In genomic region chr4:132127091-132127490, GRCm38 (mm10) we compare ENCODE assay signal across 27 mouse cellular contexts. TPM values are rescaled to one million over a fixed set of nuclear protein-coding genes. Genes with fewer than 3 reads are reported as not detected.
DNase-seq lines count a peak whose midpoint lies in the region; ATAC-seq and TF ChIP-seq lines count a peak whose summit lies in the region.
"Had no signal": no experiment of that assay in that cellular context is flagged by ENCODE, and none has a peak within 500 bp of the region (broad histone marks: within the 10 kb centered on the region; RNA-seq: fewer than 3 reads in every experiment).

No protein-coding gene starts in this region.

- DNase-seq in heart, adult 2 months, result no peak
- DNase-seq in kidney, postnatal 10 days, result peak; percentile 53
- DNase-seq in gastrocnemius, adult 18-20 months (ENCODE audit: low spot score), result no peak
- DNase-seq in lung, adult 18-20 months, result no peak
- DNase-seq in cerebellum, adult 11 months, result no peak
- DNase-seq: adrenal gland, adult 8-10 months; cerebellum, adult 18-20 months; gastrocnemius, postnatal 36 days; heart, postnatal 14 days; liver; thymus, adult 18-20 months; thymus, postnatal 36 days had no signal

- H3K27me3 ChIP-seq in heart, embryonic 15.5 days, result no peaks in the 10 kb centered on the region
- no peaks in the 10 kb centered on the region for H3K27me3 ChIP-seq in heart, adult 2 months (ENCODE audit: control insufficient read depth, insufficient read depth, low read length)
- H3K27me3 ChIP-seq in megakaryocyte, embryonic 14.5 days (replicated peaks), result peaks cover 65% of the 10 kb centered on the region
- H3K27me3 ChIP-seq: embryonic facial prominence, embryonic 15.5 days; hindbrain, embryonic 13.5 days; liver, embryonic 15.5 days; midbrain, embryonic 12.5 days; neural tube, embryonic 15.5 days; stomach, embryonic 15.5 days had no signal

- H3K4me1 ChIP-seq in heart, embryonic 15.5 days (replicated peaks), result peaks cover 38% of the 10 kb centered on the region
- peaks cover 2% of the 10 kb centered on the region; the same call in 1 of the 2 replicates for H3K4me1 ChIP-seq in heart, adult 2 months (ENCODE audit: control insufficient read depth, insufficient read depth, low read length)
- peaks cover 14% of the 10 kb centered on the region for H3K4me1 ChIP-seq in megakaryocyte, embryonic 14.5 days
- H3K4me1 ChIP-seq: embryonic facial prominence, embryonic 15.5 days; limb, embryonic 10.5 days; liver, embryonic 15.5 days; stomach, embryonic 15.5 days had no signal

- no peak for TF ChIP-seq CTCF in heart, adult 2 months (IDR thresholded peaks at IDR 0.05)

- intact Hi-C loops in heart, adult 2 months (cut with DNase I), result no loop called here

- WGBS in heart, embryonic 15.5 days, result 70% methylated on average over 8 of the region's 8 CpGs
- WGBS in heart, adult 2 months, result 75% methylated on average over 8 of the region's 8 CpGs

- no peak for TF ChIP-seq POLR2A in heart, adult 2 months (IDR thresholded peaks at IDR 0.05; ENCODE audit: insufficient read depth, low read depth, low read length)

- TF ChIP-seq EP300 in heart, adult 2 months (IDR thresholded peaks at IDR 0.05; ENCODE audit: insufficient read depth, low read depth, low read length), result no peak

- no peak overlapping the region for H3K4me2 ChIP-seq in heart, embryonic 15.5 days
- H3K4me2 ChIP-seq: embryonic facial prominence, embryonic 15.5 days; hindbrain, embryonic 13.5 days; liver, embryonic 15.5 days; midbrain, embryonic 12.5 days; neural tube, embryonic 15.5 days; stomach, embryonic 15.5 days had no signal

- H3K9ac ChIP-seq in heart, embryonic 15.5 days, result no peak overlapping the region
- H3K9ac ChIP-seq in heart, adult 2 months (ENCODE audit: low read depth, low read length), result no peak overlapping the region
- H3K9ac ChIP-seq: embryonic facial prominence, embryonic 15.5 days; hindbrain, embryonic 13.5 days; liver, embryonic 15.5 days; midbrain, embryonic 12.5 days; neural tube, embryonic 15.5 days; stomach, embryonic 15.5 days had no signal

- no peak overlapping the region for H3K4me3 ChIP-seq in heart, embryonic 15.5 days
- no peak overlapping the region for H3K4me3 ChIP-seq in heart, adult 2 months
- H3K4me3 ChIP-seq in megakaryocyte, embryonic 14.5 days (replicated peaks), result peak overlapping the region; percentile 14
- H3K4me3 ChIP-seq: embryonic facial prominence, embryonic 15.5 days; hindbrain, embryonic 13.5 days; layer of hippocampus, adult 2 months; limb, embryonic 10.5 days; liver, embryonic 15.5 days; midbrain, embryonic 12.5 days; neural tube, embryonic 15.5 days; stomach, embryonic 15.5 days had no signal

- no peaks in the 10 kb centered on the region for H3K36me3 ChIP-seq in heart, embryonic 15.5 days
- H3K36me3 ChIP-seq in heart, adult 2 months (ENCODE audit: control insufficient read depth, insufficient read depth, low read length), result no peaks in the 10 kb centered on the region
- no peaks in the 10 kb centered on the region for H3K36me3 ChIP-seq in megakaryocyte, embryonic 14.5 days (replicated peaks; ENCODE audit: low read length)
- H3K36me3 ChIP-seq: embryonic facial prominence, embryonic 15.5 days; hindbrain, embryonic 13.5 days; limb, embryonic 10.5 days; liver, embryonic 15.5 days; midbrain, embryonic 12.5 days; neural tube, embryonic 15.5 days; stomach, embryonic 15.5 days had no signal

- H3K79me2 ChIP-seq in heart, adult 2 months (replicated peaks; ENCODE audit: control insufficient read depth, insufficient read depth, low read length), result no peaks in the 10 kb centered on the region

- H3K27ac ChIP-seq in heart, embryonic 15.5 days, result peak overlapping the region; percentile 35; the same call in 1 of the 2 replicates
- no peak overlapping the region for H3K27ac ChIP-seq in heart, adult 2 months
- H3K27ac ChIP-seq: embryonic facial prominence, embryonic 15.5 days; hindbrain, embryonic 13.5 days; layer of hippocampus, adult 2 months; limb, embryonic 10.5 days; liver, embryonic 15.5 days; midbrain, embryonic 12.5 days; neural tube, embryonic 15.5 days; stomach, embryonic 15.5 days had no signal

- no peak for ATAC-seq in heart, embryonic 15.5 days (replicated peaks; ENCODE audit: insufficient number of reproducible peaks, insufficient read depth, low FRiP score, low read depth)
- no peak for ATAC-seq in megakaryocyte, adult 5-6 weeks (ENCODE audit: poor library complexity, severe bottlenecking)
- ATAC-seq: activated CD4-positive, CD25-positive, alpha-beta regulatory T cell, adult 4 months; forebrain, embryonic 16.5 days had no signal

- no peaks in the 10 kb centered on the region for H3K9me3 ChIP-seq in heart, embryonic 15.5 days (replicated peaks)
- H3K9me3 ChIP-seq in megakaryocyte, embryonic 14.5 days, result no peaks in the 10 kb centered on the region
- H3K9me3 ChIP-seq: embryonic facial prominence, embryonic 15.5 days; hindbrain, embryonic 13.5 days; limb, embryonic 10.5 days; liver, embryonic 15.5 days; midbrain, embryonic 12.5 days; neural tube, embryonic 15.5 days; stomach, embryonic 15.5 days had no signal

RNA-seq across cellular contexts. Expression of gene Oprd1, which starts 17.2 kb away (rescaled TPM):
- polyA plus RNA-seq in heart, embryonic 15.5 days (2015; fragmentation: Nextera tagmentation; extraction: Ambion mirVana), result 0.67 and 0.71 TPM in 2 replicates
- total RNA-seq in heart, adult 2 months (2021), result under 1 TPM; 0.20 to 0.21 TPM
- 0.43 and 0.64 TPM in 2 replicates for polyA plus RNA-seq in heart, adult 2 months (2012; rRNA removed)
- polyA plus RNA-seq in megakaryocyte, embryonic 14.5 days (2012; ENCODE audit: insufficient read depth, low replicate concordance), result not detected in 2 replicates
- total RNA-seq in megakaryocyte, adult 5-6 weeks (2015), result not detected in 2 replicates
- total RNA-seq in megakaryocyte, adult 5-6 weeks (2017), result not detected in 2 replicates
- total RNA-seq in gastrocnemius, adult 18-20 months (2021), result under 1 TPM; 0.07 TPM
- total RNA-seq: gastrocnemius, postnatal 36 days; MEL had no signal
- polyA plus RNA-seq: activated CD4-positive, CD25-positive, alpha-beta regulatory T cell, adult 4 months; liver, embryonic 15.5 days had no signal

RNA-seq across cellular contexts. Expression of gene Epb41, which starts 52.0 kb away (rescaled TPM):
- polyA plus RNA-seq in heart, embryonic 15.5 days (2015; fragmentation: Nextera tagmentation; extraction: Ambion mirVana), result 75.6 and 86.4 TPM in 2 replicates
- 100 to 1,000 TPM; 128 to 256 TPM for total RNA-seq in heart, adult 2 months (2021)
- 58.7 and 62.5 TPM in 2 replicates for polyA plus RNA-seq in heart, adult 2 months (2012; rRNA removed)
- polyA plus RNA-seq in megakaryocyte, embryonic 14.5 days (2012; ENCODE audit: insufficient read depth, low replicate concordance), result 90.5 and 122 TPM in 2 replicates
- total RNA-seq in megakaryocyte, adult 5-6 weeks (2015), result 42.5 and 51.8 TPM in 2 replicates
- total RNA-seq in megakaryocyte, adult 5-6 weeks (2017), result 61.1 and 62.3 TPM in 2 replicates
- total RNA-seq in gastrocnemius, adult 18-20 months (2021), result 100 to 1,000 TPM; 108 to 134 TPM

RNA-seq across cellular contexts. Expression of gene Gm10300, which starts 52.6 kb away (rescaled TPM):
- 0.10 and 0.18 TPM in 2 replicates for polyA plus RNA-seq in heart, embryonic 15.5 days (2015; fragmentation: Nextera tagmentation; extraction: Ambion mirVana)
- total RNA-seq in heart, adult 2 months (2021), result under 1 TPM; 0.11 to 0.13 TPM
- polyA plus RNA-seq in heart, adult 2 months (2012; rRNA removed), result 0.08 and 0.12 TPM in 2 replicates
- 0.23 TPM in 1 of 2 replicates, not detected in the other for polyA plus RNA-seq in megakaryocyte, embryonic 14.5 days (2012; ENCODE audit: insufficient read depth, low replicate concordance)
- total RNA-seq in megakaryocyte, adult 5-6 weeks (2015), result 0.16 TPM in 1 of 2 replicates, not detected in the other
- total RNA-seq in megakaryocyte, adult 5-6 weeks (2017), result 0.33 and 0.37 TPM in 2 replicates
- under 1 TPM in 1 of 2 experiments, not detected in 1; 0.09 TPM for total RNA-seq in gastrocnemius, adult 18-20 months (2021)
- total RNA-seq: gastrocnemius, postnatal 36 days; layer of hippocampus, adult 2 months; layer of hippocampus, postnatal 25 days had no signal
- polyA plus RNA-seq: activated CD4-positive, CD25-positive, alpha-beta regulatory T cell, adult 4 months; forebrain, embryonic 16.5 days; hindbrain, embryonic 13.5 days; limb, embryonic 10.5 days; neural tube, embryonic 15.5 days had no signal
